Mouse (Mus musculus) neutrophil, adult 5-6 weeks (primary cell): ENCODE results near the gene Zmym2. TPM values are rescaled to one million over a fixed set of nuclear protein-coding genes. Genes with fewer than 3 reads are reported as not detected.

Source experiments
- ATAC-seq: fragments of 151-379, 151-347 bp; 2 replicates; pipeline ENCODE4 v1.8.0; 2017; ENCODE audit warnings: mild to moderate bottlenecking, moderate TSS enrichment; ENCODE audit not compliant: insufficient number of reproducible peaks, poor library complexity, low FRiP score, severe bottlenecking; ENCODE audit errors: extremely low read depth
- total RNA-seq: library from RNA; stranded (forward); fragments of 200-1000 nt; gene quantifications from 2 replicates; pipeline ENCODE4 v1.2.3, GENCODE M21; 2017

Zmym2 gene
- total RNA-seq, 1 experiment from 2014 or later = 110 TPM

GRCm38 (mm10) chr14:56899656-56900055 lies 13.2 kb downstream of the Zmym2 start:
- no peak for ATAC-seq

- ATAC-seq = no peak
Observed at GRCm38 (mm10) chr14:56903039-56903438, 16.6 kb downstream of the Zmym2 start.

GRCm38 (mm10) chr14:56905696-56906095 lies 19.2 kb downstream of the Zmym2 start:
- no peak for ATAC-seq

- ATAC-seq = peak; percentile 23; the same call in 1 of the 2 replicates
Observed at GRCm38 (mm10) chr14:56918532-56918931, 32.1 kb downstream of the Zmym2 start.

- no peak for ATAC-seq
Observed at GRCm38 (mm10) chr14:56935481-56935880, 49.0 kb downstream of the Zmym2 start.

- no peak for ATAC-seq
Observed at GRCm38 (mm10) chr14:56939903-56940302, 53.5 kb downstream of the Zmym2 start.

- no peak for ATAC-seq
Observed at GRCm38 (mm10) chr14:56952928-56953327, 66.5 kb downstream of the Zmym2 start.

GRCm38 (mm10) chr14:56954393-56954792 lies 67.9 kb downstream of the Zmym2 start:
- ATAC-seq = no peak

GRCm38 (mm10) chr14:56963969-56964734 lies 77.7 kb downstream of the Zmym2 start:
- ATAC-seq = 0 out of 2 replicates have a peak, but pooled peaks have one; percentile 26

- no peak for ATAC-seq
Observed at GRCm38 (mm10) chr14:56969653-56970052, 83.2 kb downstream of the Zmym2 start.

GRCm38 (mm10) chr14:56970160-56970559 lies 83.7 kb downstream of the Zmym2 start:
- ATAC-seq = no peak

- ATAC-seq = no peak
Observed at GRCm38 (mm10) chr14:56978045-56978655, 91.7 kb downstream of the Zmym2 start.

- no peak for ATAC-seq
Observed at GRCm38 (mm10) chr14:56988621-56989020, 102.2 kb downstream of the Zmym2 start.

Other genes starting within 250 kb of the Zmym2 start
- 45.3 and 54.4 TPM in 2 replicates for gene Mphosph8, start 218.4 kb upstream of the Zmym2 start, total RNA-seq
- gene Pspc1, start 108.3 kb upstream of the Zmym2 start, total RNA-seq = 123 and 131 TPM in 2 replicates
- 63.9 and 68.0 TPM in 2 replicates for gene Zmym5, start 74.9 kb upstream of the Zmym2 start, total RNA-seq
- not detected in 2 replicates for gene Gja3, start 171.4 kb downstream of the Zmym2 start, total RNA-seq
- gene Gjb2, start 218.0 kb downstream of the Zmym2 start, total RNA-seq = not detected in 2 replicates
- not detected in 2 replicates for gene Gm4491, start 229.2 kb downstream of the Zmym2 start, total RNA-seq
- not detected in 2 replicates for gene Gjb6, start 247.0 kb downstream of the Zmym2 start, total RNA-seq